Mouse (Mus musculus) embryonic fibroblast, embryonic 13.5 days (primary cell): ENCODE results near the gene Psmc5. TPM values are rescaled to one million over a fixed set of nuclear protein-coding genes. Genes with fewer than 3 reads are reported as not detected.

Source experiments
- H3K27ac ChIP-seq: 2 replicates; pipeline ENCODE4 v1.5.1; 2012; ENCODE audit warnings: low read length, control low read depth, inconsistent platforms; ENCODE audit not compliant: insufficient read depth
- H3K4me1 ChIP-seq: 2 replicates; pipeline ENCODE4 v1.6.1; 2011; ENCODE audit warnings: low read length; ENCODE audit not compliant: control insufficient read depth, insufficient read depth
- H3K4me3 ChIP-seq: 2 replicates; pipeline ENCODE4 v1.5.1; 2011; ENCODE audit warnings: mild to moderate bottlenecking, control low read depth, low read length; ENCODE audit not compliant: insufficient read depth
- CTCF ChIP-seq: IDR thresholded peaks from 2 replicates; pipeline ENCODE4 v1.5.1; 2011; ENCODE audit warnings: mild to moderate bottlenecking, control low read depth, low read length, moderate library complexity, borderline replicate concordance; ENCODE audit not compliant: insufficient read depth
- POLR2A ChIP-seq: IDR thresholded peaks from 2 replicates; pipeline ENCODE4 v1.6.1; 2011; ENCODE audit warnings: low read depth, mild to moderate bottlenecking, control low read depth, low read length, moderate library complexity
- polyA plus RNA-seq: library from polyadenylated mRNA; stranded (reverse); fragments of >200 nt; gene quantifications from 2 replicates; pipeline ENCODE4 v1.2.4, GENCODE M21; 2011; ENCODE audit warnings: low read depth; ENCODE audit not compliant: missing spikeins, insufficient read length

Gene Psmc5
- polyA plus RNA-seq, 1 experiment: 141 TPM

DNA sequence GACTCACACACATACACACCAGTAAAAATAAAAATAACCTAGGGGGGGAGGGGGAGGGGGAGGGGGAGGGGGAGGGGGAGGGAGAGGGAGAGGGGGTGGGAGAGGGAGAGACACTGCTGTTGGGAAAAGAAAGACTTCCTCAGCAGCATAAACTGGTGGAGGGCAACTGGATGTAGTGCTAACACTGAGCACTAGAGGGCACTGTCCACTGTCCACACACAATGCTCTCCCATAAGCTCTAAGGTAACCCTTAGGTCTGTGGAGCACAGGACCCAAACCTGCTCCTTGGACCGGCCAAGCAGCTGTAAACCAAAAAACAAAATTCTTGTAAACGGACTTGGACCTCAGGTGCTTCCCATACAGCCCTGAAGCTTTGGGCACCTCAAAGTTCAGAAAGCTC lies 46.7 kb downstream of the Psmc5 start:
- no peak overlapping the region for H3K4me3 ChIP-seq
- no peaks in the 10 kb centered on the region for H3K4me1 ChIP-seq
- TF ChIP-seq CTCF (peak; percentile 88), POLR2A (no peak)
- no peak overlapping the region for H3K27ac ChIP-seq

DNA sequence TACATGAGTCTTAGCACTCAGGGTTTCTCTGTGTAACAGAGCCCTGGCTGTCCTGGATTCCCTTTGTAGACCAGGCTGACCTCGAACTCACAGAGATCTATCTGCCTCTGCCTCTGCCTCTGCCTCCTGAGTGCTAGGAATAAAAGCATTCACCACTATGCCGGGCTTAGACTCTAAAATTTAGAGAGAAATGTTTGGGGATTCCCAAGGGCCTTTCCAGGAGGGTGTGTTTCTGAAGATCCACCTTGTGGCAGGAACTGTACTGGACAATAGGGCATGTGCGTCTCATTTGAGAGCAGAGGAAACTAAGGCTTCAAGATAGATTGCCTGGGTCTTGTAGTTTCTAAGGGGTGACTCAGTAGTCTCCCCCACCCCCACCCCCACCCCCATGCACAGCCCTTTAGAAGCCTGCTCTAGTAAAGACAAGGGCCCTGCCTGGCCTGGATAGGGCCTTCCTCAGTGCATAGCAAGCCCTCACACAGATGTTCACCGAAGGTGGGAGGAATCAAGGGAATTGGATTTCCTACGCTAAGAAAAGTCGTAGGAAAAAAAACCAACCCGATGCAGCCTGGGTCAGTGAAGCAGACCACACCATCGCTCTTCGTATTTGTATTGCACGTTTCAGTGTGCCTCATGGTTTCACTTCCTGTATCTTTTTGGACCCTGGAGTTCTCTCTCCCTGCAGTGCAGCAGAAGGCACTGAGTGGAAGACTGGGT lies 49.6 kb downstream of the Psmc5 start:
- TF ChIP-seq CTCF (no peak), POLR2A (no peak)
- no peak overlapping the region for H3K4me3 ChIP-seq
- H3K4me1 ChIP-seq: no peaks in the 10 kb centered on the region
- no peak overlapping the region for H3K27ac ChIP-seq

- Histone ChIP-seq H3K27ac (no peak overlapping the region), H3K4me3 (no peak overlapping the region), H3K4me1 (no peaks in the 10 kb centered on the region)
- TF ChIP-seq CTCF (no peak), POLR2A (no peak)
These were observed 50.1 kb downstream of the Psmc5 start for GRCm38 (mm10) chr11:106306065-106306385.

DNA sequence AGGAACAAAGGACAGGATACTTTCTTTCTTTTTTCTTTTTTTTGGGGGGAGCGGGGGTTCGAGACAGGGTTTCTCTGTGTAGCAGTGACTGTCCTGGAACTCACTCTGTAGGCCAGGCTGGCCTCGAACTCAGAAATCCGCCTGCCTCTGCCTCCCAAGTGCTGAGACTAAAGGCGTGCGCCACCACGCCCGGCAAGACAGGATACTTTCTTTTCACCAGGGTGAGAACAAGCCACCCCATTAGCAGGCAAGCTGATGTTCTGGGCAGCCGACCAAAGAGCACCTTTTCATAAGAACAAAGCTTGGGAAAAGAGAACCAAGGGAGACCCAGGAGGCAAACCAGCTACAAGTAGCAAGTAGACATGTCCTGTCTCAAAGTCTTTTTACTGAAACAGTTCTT lies 50.8 kb downstream of the Psmc5 start:
- TF ChIP-seq CTCF: no peak
- no peak for TF ChIP-seq POLR2A
- no peaks in the 10 kb centered on the region for H3K4me1 ChIP-seq
- no peak overlapping the region for H3K27ac ChIP-seq
- no peak overlapping the region for H3K4me3 ChIP-seq

- H3K4me1 ChIP-seq: no peaks in the 10 kb centered on the region
- no peak overlapping the region for H3K4me3 ChIP-seq
- no peak overlapping the region for H3K27ac ChIP-seq
- TF ChIP-seq POLR2A (no peak), CTCF (no peak)
These were observed 51.5 kb downstream of the Psmc5 start for GRCm38 (mm10) chr11:106307432-106307831.

GRCm38 (mm10) chr11:106308162-106308561 lies 52.2 kb downstream of the Psmc5 start:
- H3K4me3 ChIP-seq: no peak overlapping the region
- no peaks in the 10 kb centered on the region for H3K4me1 ChIP-seq
- TF ChIP-seq POLR2A: no peak
- no peak for TF ChIP-seq CTCF
- no peak overlapping the region for H3K27ac ChIP-seq

- no peak for TF ChIP-seq CTCF
- TF ChIP-seq POLR2A: no peak
- H3K4me3 ChIP-seq: no peak overlapping the region
- H3K27ac ChIP-seq: no peak overlapping the region
These were observed 54.2 kb downstream of the Psmc5 start for GRCm38 (mm10) chr11:106310123-106310522.

More at GRCm38 (mm10) chr11:106310123-106310522, 54.2 kb downstream of the Psmc5 start:
- H3K4me1 ChIP-seq: no peaks in the 10 kb centered on the region

Other genes starting within 250 kb of the Psmc5 start
- gene Kcnh6, start 248.0 kb upstream of the Psmc5 start, polyA plus RNA-seq: not detected in 2 replicates
- 55.8 and 60.0 TPM in 2 replicates for gene Dcaf7, start 219.3 kb upstream of the Psmc5 start, polyA plus RNA-seq
- gene Taco1, start 190.1 kb upstream of the Psmc5 start, polyA plus RNA-seq: 9.5 and 10.3 TPM in 2 replicates
- gene Map3k3, start 171.5 kb upstream of the Psmc5 start, polyA plus RNA-seq: 40.0 and 41.1 TPM in 2 replicates
- gene Gm10840, start 95.3 kb upstream of the Psmc5 start, polyA plus RNA-seq: not detected in 2 replicates
- 67.2 and 70.6 TPM in 2 replicates for gene Limd2, start 95.3 kb upstream of the Psmc5 start, polyA plus RNA-seq
- 22.4 and 24.0 TPM in 2 replicates for gene Strada, start 54.0 kb upstream of the Psmc5 start, polyA plus RNA-seq
- 101 and 110 TPM in 2 replicates for gene Ccdc47, start 39.8 kb upstream of the Psmc5 start, polyA plus RNA-seq
- gene Ddx42, start 39.2 kb upstream of the Psmc5 start, polyA plus RNA-seq: 55.0 and 58.3 TPM in 2 replicates
- 49.5 and 60.5 TPM in 2 replicates for gene Ftsj3, start 75 bp upstream of the Psmc5 start, polyA plus RNA-seq
- gene Smarcd2, start 16.8 kb downstream of the Psmc5 start, polyA plus RNA-seq: 50.4 and 64.3 TPM in 2 replicates
- 0.16 and 0.18 TPM in 2 replicates for gene Tcam1, start 20.5 kb downstream of the Psmc5 start, polyA plus RNA-seq
- gene Gh, start 45.7 kb downstream of the Psmc5 start, polyA plus RNA-seq: not detected in 2 replicates
- gene Cd79b, start 58.6 kb downstream of the Psmc5 start, polyA plus RNA-seq: not detected in 2 replicates
- gene Scn4a, start 97.1 kb downstream of the Psmc5 start, polyA plus RNA-seq: not detected in 2 replicates
- not detected in 2 replicates for gene Prr29, start 109.3 kb downstream of the Psmc5 start, polyA plus RNA-seq
- not detected in 2 replicates for gene Icam2, start 131.9 kb downstream of the Psmc5 start, polyA plus RNA-seq
- 9.3 and 10.9 TPM in 2 replicates for gene Ern1, start 231.7 kb downstream of the Psmc5 start, polyA plus RNA-seq